Mouse (Mus musculus) limb, embryonic 14.5 days (tissue): Measurements from ENCODE around the gene Ephb2. TPM values are rescaled to one million over a fixed set of nuclear protein-coding genes. Genes with fewer than 3 reads are reported as not detected.

Source experiments
- ATAC-seq: fragments of 200-750 bp; cut with Nextera tagmentation; 2 replicates; pipeline ENCODE4 v1.8.0; 2017; ENCODE audit warnings: low read depth, moderate number of reproducible peaks, moderate TSS enrichment; ENCODE audit not compliant: low FRiP score
- DNase-seq: peaks from one replicate; pipeline ENCODE4 v3.0.0-alpha.2; 2015; ENCODE audit warnings: low spot score
- H3K27ac ChIP-seq: fragments of 300-500 bp; sonication (generic); replicated peaks from 2 replicates; pipeline ENCODE4 v1.5.1; 2014; ENCODE audit warnings: low read depth, mild to moderate bottlenecking, low read length, moderate library complexity, mixed read lengths
- H3K27me3 ChIP-seq: fragments of 300-500 bp; sonication (generic); 2 replicates; pipeline ENCODE4 v1.6.1; 2014; ENCODE audit warnings: low read length, mixed read lengths; ENCODE audit not compliant: control insufficient read depth, insufficient read depth
- H3K36me3 ChIP-seq: fragments of 300-500 bp; sonication (generic); 2 replicates; pipeline ENCODE4 v1.6.1; 2014; ENCODE audit warnings: mild to moderate bottlenecking, low read length, moderate library complexity, mixed read lengths; ENCODE audit not compliant: control insufficient read depth, insufficient read depth
- H3K4me1 ChIP-seq: fragments of 300-500 bp; sonication (generic); 2 replicates; pipeline ENCODE4 v1.6.1; 2014; ENCODE audit warnings: antibody characterized with exemption, low read length, mixed read lengths; ENCODE audit not compliant: control insufficient read depth, insufficient read depth
- H3K4me2 ChIP-seq: fragments of 300-500 bp; sonication (generic); replicated peaks from 2 replicates; pipeline ENCODE4 v1.6.1; 2014; ENCODE audit warnings: low read depth, mild to moderate bottlenecking, low read length, moderate library complexity; ENCODE audit not compliant: severe bottlenecking
- H3K4me3 ChIP-seq: fragments of 300-500 bp; sonication (generic); replicated peaks from 2 replicates; pipeline ENCODE4 v1.5.1; 2014; ENCODE audit warnings: low read length
- H3K9ac ChIP-seq: fragments of 300-500 bp; sonication (generic); 2 replicates; pipeline ENCODE4 v1.6.1; 2014; ENCODE audit warnings: mild to moderate bottlenecking, low read depth, low read length, moderate library complexity; ENCODE audit not compliant: severe bottlenecking
- H3K9me3 ChIP-seq: fragments of 300-500 bp; sonication (generic); 2 replicates; pipeline ENCODE4 v1.6.1; 2016; ENCODE audit warnings: low read length; ENCODE audit not compliant: control insufficient read depth
- POLR2A ChIP-seq: fragments of 200-500 bp; IDR thresholded peaks from 2 replicates; pipeline ENCODE4 v1.8.0; 2012; ENCODE audit warnings: inconsistent platforms, mild to moderate bottlenecking, moderate library complexity, borderline replicate concordance; ENCODE audit not compliant: insufficient read depth, insufficient read length; ENCODE audit errors: extremely low read depth
- WGBS: fragments of 180-500 bp; shearing (Covaris S2); extraction: QIAGEN DNeasy Blood & Tissue Kit; methylation state at CpG from one replicate; pipeline ENCODE4 v1.1.7; 2014; 5-methylcytosine and 5-hydroxymethylcytosine counted together
- polyA plus RNA-seq, 2 experiments: library from polyadenylated mRNA; depleted of rRNA in 1 of 2; stranded (reverse) in 1 of 2; unstranded in 1 of 2; fragments of >200 nt; fragmentation: Nextera tagmentation in 1 of 2; extraction: Ambion mirVana in 1 of 2; gene quantifications; 2 replicates each; pipeline versions ENCODE4 v1.2.1 to v1.2.3; 2012 to 2014

Ephb2 gene
- polyA plus RNA-seq, 2 experiments = 17.9 to 45.2 TPM

DNA sequence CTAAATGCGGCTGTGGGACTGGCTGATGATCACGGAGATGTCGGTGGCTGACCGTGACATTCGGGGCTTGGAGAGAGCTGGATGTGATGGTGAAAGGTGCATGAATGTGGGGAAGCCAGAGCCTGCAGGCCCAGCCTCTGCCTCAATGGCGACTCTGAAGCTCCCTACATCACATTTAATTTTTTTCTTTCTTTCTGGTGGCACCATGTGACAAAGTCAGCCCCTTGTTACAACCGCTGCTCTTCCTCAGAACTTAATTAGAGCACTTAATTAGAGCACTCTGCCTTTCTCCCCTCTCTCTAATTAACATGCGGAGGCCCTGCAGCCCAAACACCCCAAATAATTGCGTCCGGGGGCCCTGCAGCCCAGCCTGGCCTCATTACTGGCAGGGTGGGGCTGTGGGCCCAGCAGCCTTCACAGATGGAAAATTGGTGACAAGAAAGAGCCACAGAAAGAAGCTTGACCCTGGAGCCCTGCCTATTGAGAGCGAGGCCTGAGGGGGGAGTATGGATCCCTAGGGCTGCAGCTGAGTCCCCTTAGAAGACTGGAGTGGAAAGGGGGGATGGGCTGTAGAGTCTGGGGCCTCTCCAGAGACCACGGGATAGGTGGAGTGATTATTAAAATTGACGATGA is 62.7 kb downstream of the Ephb2 start:
- Histone ChIP-seq H3K4me3 (no peak overlapping the region), H3K27me3 (no peaks in the 10 kb centered on the region), H3K9me3 (0 out of 2 replicates have a peak, but pooled peaks cover 4% of the 10 kb centered on the region), H3K36me3 (peaks cover 31% of the 10 kb centered on the region), H3K27ac (no peak overlapping the region), H3K4me2 (no peak overlapping the region), H3K9ac (no peak overlapping the region), H3K4me1 (peaks cover 20% of the 10 kb centered on the region)
- TF ChIP-seq POLR2A = no peak
- ATAC-seq (no peak), DNase-seq (no peak)
- 50% methylated on average over 13 of the region's 13 CpGs for WGBS

DNA sequence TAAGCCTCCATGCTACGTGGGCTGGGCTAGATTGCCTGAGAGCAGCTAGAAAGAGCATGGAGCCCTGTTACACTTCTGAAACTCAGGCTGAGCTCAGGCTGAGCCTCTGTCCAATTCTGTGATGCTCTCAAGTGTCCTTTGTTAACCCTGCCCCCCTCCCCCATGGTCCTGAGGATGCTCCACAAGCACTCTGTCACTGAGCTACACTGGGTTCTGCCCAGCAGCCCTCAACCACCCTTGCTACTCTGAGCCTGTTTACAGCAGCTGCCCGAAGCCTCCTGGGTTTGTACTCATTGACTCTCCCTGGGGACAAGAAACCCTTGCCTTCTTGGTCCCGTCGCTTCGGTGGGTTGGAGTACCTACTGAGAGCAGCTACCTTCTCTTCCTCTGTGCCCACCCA is 63.5 kb downstream of the Ephb2 start:
- H3K27ac ChIP-seq = no peak overlapping the region
- H3K36me3 ChIP-seq = peaks cover 31% of the 10 kb centered on the region
- no peak for DNase-seq
- no peaks in the 10 kb centered on the region for H3K27me3 ChIP-seq
- no peak overlapping the region for H3K9ac ChIP-seq
- H3K4me1 ChIP-seq = peaks cover 19% of the 10 kb centered on the region
- H3K9me3 ChIP-seq = 0 out of 2 replicates have a peak, but pooled peaks cover 4% of the 10 kb centered on the region
- WGBS = 72% methylated on average over 5 of the region's 5 CpGs
- no peak overlapping the region for H3K4me3 ChIP-seq
- H3K4me2 ChIP-seq = no peak overlapping the region
- ATAC-seq = no peak
- no peak for TF ChIP-seq POLR2A

DNA sequence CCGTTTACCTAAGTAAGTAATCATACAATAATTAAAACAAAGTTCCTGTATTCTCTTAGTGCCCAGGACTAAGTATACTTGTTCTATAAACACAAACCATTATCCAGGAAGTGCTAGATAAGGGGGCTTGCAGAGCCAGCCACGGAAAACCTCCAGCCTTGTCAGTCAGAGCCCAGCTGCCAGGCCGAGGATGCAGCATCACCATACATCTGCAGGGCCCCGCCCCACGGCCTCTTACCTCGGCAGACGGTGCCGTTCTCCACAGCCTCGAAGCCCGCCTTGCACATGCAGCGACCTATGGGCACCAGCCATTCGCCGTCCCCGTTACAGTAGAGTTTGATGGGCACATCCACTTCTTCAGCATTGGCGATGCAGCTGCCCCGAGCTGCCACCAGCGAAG is 65.1 kb downstream of the Ephb2 start:
- Histone ChIP-seq H3K4me1 (0 out of 2 replicates have a peak, but pooled peaks cover 6% of the 10 kb centered on the region), H3K9me3 (0 out of 2 replicates have a peak, but pooled peaks cover 4% of the 10 kb centered on the region), H3K27ac (no peak overlapping the region), H3K9ac (no peak overlapping the region), H3K4me2 (no peak overlapping the region), H3K4me3 (no peak overlapping the region), H3K36me3 (peaks cover 31% of the 10 kb centered on the region), H3K27me3 (no peaks in the 10 kb centered on the region)
- no peak for DNase-seq
- TF ChIP-seq POLR2A = no peak
- 89% methylated on average over 17 of the region's 17 CpGs for WGBS
- no peak for ATAC-seq

DNA sequence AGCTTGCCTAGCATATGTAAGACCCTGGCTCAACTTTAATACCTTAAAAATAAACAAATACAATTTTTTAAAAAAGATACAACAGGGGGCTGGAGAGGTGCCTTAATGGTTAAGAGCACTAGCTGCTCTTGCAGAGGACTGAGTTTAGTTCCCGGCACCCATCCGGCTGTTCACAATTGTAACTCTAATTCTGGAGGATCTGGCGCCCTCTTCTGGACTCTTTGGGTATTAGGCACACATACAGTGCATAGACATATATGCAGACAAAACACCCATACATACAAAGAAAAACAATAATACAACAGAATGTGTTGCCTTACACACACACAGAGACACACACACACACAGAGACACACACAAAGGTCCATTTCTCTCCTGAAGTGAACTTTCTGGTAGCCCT is 67.3 kb downstream of the Ephb2 start:
- DNase-seq (no peak), ATAC-seq (no peak)
- H3K4me2 ChIP-seq = no peak overlapping the region
- 93% methylated on average over 3 of the region's 3 CpGs for WGBS
- no peak for TF ChIP-seq POLR2A
- H3K4me1 ChIP-seq = peaks cover 10% of the 10 kb centered on the region; the same call in 1 of the 2 replicates
- H3K36me3 ChIP-seq = peaks cover 31% of the 10 kb centered on the region
- no peak overlapping the region for H3K4me3 ChIP-seq
- H3K9ac ChIP-seq = no peak overlapping the region
- H3K27ac ChIP-seq = no peak overlapping the region
- 0 out of 2 replicates have a peak, but pooled peaks cover 4% of the 10 kb centered on the region for H3K9me3 ChIP-seq
- H3K27me3 ChIP-seq = no peaks in the 10 kb centered on the region

DNA sequence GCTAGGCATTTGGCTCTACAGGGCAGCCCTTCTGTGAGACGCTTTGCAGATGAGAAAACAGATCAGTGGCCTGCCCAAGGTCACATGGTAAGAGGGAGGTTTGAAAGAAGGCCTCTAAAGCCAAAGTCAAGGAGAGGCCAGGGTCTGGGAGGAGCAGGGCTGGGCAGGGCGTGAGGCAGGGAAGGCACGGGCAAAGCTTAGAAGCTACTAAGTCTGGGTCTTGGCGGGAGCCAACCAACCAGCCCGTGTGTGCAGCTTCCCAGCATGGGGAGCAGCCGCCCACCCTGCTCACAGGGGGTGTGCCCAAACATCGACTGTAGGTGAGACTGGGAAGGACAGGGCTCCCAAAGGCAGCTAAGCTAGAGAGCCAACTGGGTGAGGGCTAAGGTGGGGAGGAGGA is 70.7 kb downstream of the Ephb2 start:
- H3K4me3 ChIP-seq = no peak overlapping the region
- H3K27ac ChIP-seq = no peak overlapping the region
- 58% methylated on average over 7 of the region's 7 CpGs for WGBS
- DNase-seq (no peak), ATAC-seq (no peak)
- no peak overlapping the region for H3K4me2 ChIP-seq
- H3K9ac ChIP-seq = no peak overlapping the region
- no peaks in the 10 kb centered on the region for H3K27me3 ChIP-seq
- H3K36me3 ChIP-seq = peaks cover 12% of the 10 kb centered on the region; the same call in 1 of the 2 replicates
- TF ChIP-seq POLR2A = no peak
- H3K4me1 ChIP-seq = peaks cover 29% of the 10 kb centered on the region
- 0 out of 2 replicates have a peak, but pooled peaks cover 4% of the 10 kb centered on the region for H3K9me3 ChIP-seq
